Mouse (Mus musculus): ENCODE data around the gene Eea1.
"Not testable (repeated sequence)": the region's sequence is repeated elsewhere in the genome, so short reads cannot be mapped to it uniquely, and the experiment has no call there.

The Eea1 gene

GRCm38 (mm10) chr10:95940046-95940900 lies at the start of gene Eea1:
TSS of gene Eea1 (plus strand) at chr10:95940650.
- peak; percentile 41 for DNase-seq (ENCODE audit: low spot score)

GRCm38 (mm10) chr10:95891214-95891960 lies 49.1 kb upstream of the Eea1 start:
- DNase-seq (ENCODE audit: low spot score) = no peak

- no peak for DNase-seq (ENCODE audit: low spot score)
These were observed 48.3 kb upstream of the Eea1 start for GRCm38 (mm10) chr10:95892132-95892531.

GRCm38 (mm10) chr10:95893291-95893932 lies 47.0 kb upstream of the Eea1 start:
- DNase-seq (ENCODE audit: low spot score) = no peak

- no peak for DNase-seq (ENCODE audit: low spot score)
These were observed 46.2 kb upstream of the Eea1 start for GRCm38 (mm10) chr10:95894036-95894855.

GRCm38 (mm10) chr10:95894856-95895386 lies 45.5 kb upstream of the Eea1 start:
- DNase-seq (ENCODE audit: low spot score) = peak; percentile 53

- DNase-seq (ENCODE audit: low spot score) = no peak
These were observed 41.8 kb upstream of the Eea1 start for GRCm38 (mm10) chr10:95898471-95899154.

GRCm38 (mm10) chr10:95904668-95905067 lies 35.8 kb upstream of the Eea1 start:
- no peak for DNase-seq (ENCODE audit: low spot score)

GRCm38 (mm10) chr10:95909246-95909909 lies 31.1 kb upstream of the Eea1 start:
- no peak for DNase-seq (ENCODE audit: low spot score)

GRCm38 (mm10) chr10:95911016-95911415 lies 29.4 kb upstream of the Eea1 start:
- DNase-seq (ENCODE audit: low spot score) = no peak

GRCm38 (mm10) chr10:95914434-95915174 lies 25.8 kb upstream of the Eea1 start:
- DNase-seq (ENCODE audit: low spot score) = no peak

- DNase-seq (ENCODE audit: low spot score) = no peak
These were observed 21.7 kb upstream of the Eea1 start for GRCm38 (mm10) chr10:95918716-95919115.

GRCm38 (mm10) chr10:95923263-95924217 lies 16.9 kb upstream of the Eea1 start:
- DNase-seq (ENCODE audit: low spot score) = no peak

- DNase-seq (ENCODE audit: low spot score) = not testable (repeated sequence)
These were observed 6.8 kb upstream of the Eea1 start for GRCm38 (mm10) chr10:95933631-95934030.

- peak; percentile 16 for DNase-seq (ENCODE audit: low spot score)
These were observed 684 bp downstream of the Eea1 start for GRCm38 (mm10) chr10:95940901-95941767.

GRCm38 (mm10) chr10:95941768-95942425 lies 1.4 kb downstream of the Eea1 start:
- DNase-seq (ENCODE audit: low spot score) = no peak

- no peak for DNase-seq (ENCODE audit: low spot score)
These were observed 4.6 kb downstream of the Eea1 start for GRCm38 (mm10) chr10:95945086-95945485.

Data from T-cell, adult 2 months (primary cell).